Mouse (Mus musculus) cortical plate, adult 2 months (tissue): ENCODE data around the gene Zfp644. TPM values are rescaled to one million over a fixed set of nuclear protein-coding genes. Genes with fewer than 3 reads are reported as not detected.
A peak's percentile ranks its signal among the peaks of the same experiment; 100 is the strongest.

Experiments
- H3K27ac ChIP-seq: fragments of 200-500 bp; 2 replicates; pipeline ENCODE4 v1.5.1; 2012; ENCODE audit warnings: low read length, control low read depth, inconsistent platforms; ENCODE audit not compliant: insufficient read depth
- H3K4me1 ChIP-seq: fragments of 200-500 bp; 2 replicates; pipeline ENCODE4 v1.6.1; 2011; ENCODE audit warnings: low read length; ENCODE audit not compliant: control insufficient read depth, insufficient read depth
- H3K4me3 ChIP-seq: fragments of 200-500 bp; 2 replicates; pipeline ENCODE4 v1.5.1; 2011; ENCODE audit warnings: mild to moderate bottlenecking, low read length, control low read depth; ENCODE audit not compliant: insufficient read depth
- CTCF ChIP-seq: fragments of 200-500 bp; IDR thresholded peaks from 2 replicates; pipeline ENCODE4 v1.5.1; 2011; ENCODE audit warnings: mild to moderate bottlenecking, control low read depth, low read length; ENCODE audit not compliant: insufficient read depth; ENCODE audit errors: extremely low read depth
- POLR2A ChIP-seq: fragments of 200-500 bp; IDR thresholded peaks from 2 replicates; pipeline ENCODE4 v1.6.1; 2011; ENCODE audit warnings: mild to moderate bottlenecking, low read length, control low read depth; ENCODE audit not compliant: insufficient read depth; ENCODE audit errors: extremely low read depth
- polyA plus RNA-seq: library from polyadenylated mRNA; depleted of rRNA; stranded (reverse); fragments of >200 nt; gene quantifications from 2 replicates; pipeline ENCODE4 v1.2.3, GENCODE M21; 2012; rRNA removed

The Zfp644 gene
- 38.7 and 41.2 TPM in 2 replicates for polyA plus RNA-seq

- Histone ChIP-seq H3K27ac (peak within 1 kb of the TSS; percentile 99), H3K4me1 (peaks cover 7% of the 10 kb centered on the region), H3K4me3 (peak within 1 kb of the TSS; percentile 46)
- TF ChIP-seq CTCF: no peak
- peak; percentile 43; the same call in 1 of the 2 replicates for TF ChIP-seq POLR2A
Measured at GRCm38 (mm10) chr5:106696396-106697337, at the start of gene Zfp644. Gene Zfp644, minus strand, starts transcription at chr5:106697287.

GRCm38 (mm10) chr5:106739716-106740115 lies 42.6 kb upstream of the Zfp644 start:
- H3K4me3 ChIP-seq: no peak overlapping the region

GRCm38 (mm10) chr5:106723487-106723886 lies 26.4 kb upstream of the Zfp644 start:
- Histone ChIP-seq H3K4me1 (no peaks in the 10 kb centered on the region), H3K27ac (no peak overlapping the region), H3K4me3 (no peak overlapping the region)
- TF ChIP-seq POLR2A (no peak), CTCF (no peak)

More at GRCm38 (mm10) chr5:106739716-106740115, 42.6 kb upstream of the Zfp644 start:
- Histone ChIP-seq H3K27ac (no peak overlapping the region), H3K4me1 (no peaks in the 10 kb centered on the region)
- no peak for TF ChIP-seq POLR2A
- TF ChIP-seq CTCF: no peak

GRCm38 (mm10) chr5:106722771-106723170 lies 25.7 kb upstream of the Zfp644 start:
- no peak overlapping the region for H3K4me3 ChIP-seq
- no peaks in the 10 kb centered on the region for H3K4me1 ChIP-seq
- TF ChIP-seq CTCF: no peak
- TF ChIP-seq POLR2A: no peak

GRCm38 (mm10) chr5:106711870-106712277 lies 14.8 kb upstream of the Zfp644 start:
- Histone ChIP-seq H3K27ac (no peak overlapping the region), H3K4me1 (no peaks in the 10 kb centered on the region; the same call in 1 of the 2 replicates), H3K4me3 (no peak overlapping the region)
- TF ChIP-seq CTCF (no peak), POLR2A (no peak)

More at GRCm38 (mm10) chr5:106722771-106723170, 25.7 kb upstream of the Zfp644 start:
- H3K27ac ChIP-seq: no peak overlapping the region

GRCm38 (mm10) chr5:106711220-106711726 lies 14.2 kb upstream of the Zfp644 start:
- Histone ChIP-seq H3K27ac (no peak overlapping the region), H3K4me3 (no peak overlapping the region), H3K4me1 (no peaks in the 10 kb centered on the region)
- TF ChIP-seq CTCF (no peak), POLR2A (no peak)

GRCm38 (mm10) chr5:106710611-106711010 lies 13.5 kb upstream of the Zfp644 start:
- TF ChIP-seq CTCF: no peak
- TF ChIP-seq POLR2A: no peak
- H3K4me3 ChIP-seq: no peak overlapping the region
- no peaks in the 10 kb centered on the region for H3K4me1 ChIP-seq
- H3K27ac ChIP-seq: no peak overlapping the region

- H3K27ac ChIP-seq: no peak overlapping the region
- no peaks in the 10 kb centered on the region for H3K4me1 ChIP-seq
- no peak overlapping the region for H3K4me3 ChIP-seq
- no peak for TF ChIP-seq CTCF
- TF ChIP-seq POLR2A: no peak
Measured at GRCm38 (mm10) chr5:106710085-106710409, 13.0 kb upstream of the Zfp644 start.

GRCm38 (mm10) chr5:106709388-106710084 lies 12.4 kb upstream of the Zfp644 start:
- no peak overlapping the region for H3K27ac ChIP-seq
- TF ChIP-seq POLR2A (no peak), CTCF (no peak)
- H3K4me1 ChIP-seq: no peaks in the 10 kb centered on the region
- no peak overlapping the region for H3K4me3 ChIP-seq
